Mouse (Mus musculus): ENCODE results near the gene Mvb12a. TPM values are rescaled to one million over a fixed set of nuclear protein-coding genes. Genes with fewer than 3 reads are reported as not detected.

Mvb12a gene
- not detected in 2 replicates for polyA plus RNA-seq (2012; ENCODE audit: insufficient read depth, insufficient read length, low replicate concordance, missing spikeins)

DNA sequence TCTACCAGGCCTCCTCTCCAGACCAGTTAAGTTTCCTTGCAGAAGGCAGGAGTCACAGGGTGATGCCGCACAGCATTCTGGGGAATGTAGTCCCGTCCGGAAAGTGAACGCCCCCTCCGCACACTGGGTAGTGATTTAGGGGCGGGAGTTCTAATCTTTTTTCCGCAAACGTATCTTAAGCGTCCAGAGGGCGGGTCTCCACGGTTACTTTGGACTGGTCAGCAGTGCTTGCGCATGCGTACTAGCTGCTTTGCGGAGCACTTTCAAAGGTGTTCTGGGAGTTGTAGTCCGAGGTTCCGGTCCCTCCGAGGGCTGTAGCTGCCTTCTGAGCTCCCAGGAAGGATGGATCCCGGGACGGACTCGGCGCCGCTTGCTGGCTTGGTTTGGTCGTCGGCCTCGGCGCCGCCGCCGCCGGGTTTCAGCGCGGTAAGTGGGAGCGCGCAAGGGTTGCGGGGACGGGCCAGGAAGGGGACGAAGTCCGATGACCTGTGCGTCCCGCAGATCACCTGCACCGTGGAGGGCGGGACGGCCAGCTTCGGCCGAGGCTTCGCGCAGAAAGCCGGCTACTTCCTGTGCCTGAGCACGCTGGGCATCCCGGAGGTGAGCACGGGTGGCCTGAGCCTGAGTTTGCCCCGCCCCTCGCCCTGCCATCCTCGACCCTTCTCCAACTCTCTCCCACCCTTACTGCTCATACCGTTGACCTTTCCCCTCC lies at the start of gene Mvb12a:
Gene Mvb12a (plus strand): TSS at position 291 of the 712 bp plus-strand sequence.
- TF ChIP-seq POLR2A (IDR thresholded peaks at IDR 0.05; ENCODE audit: insufficient read depth, low read depth, low read length) (0 out of 2 replicates have a peak, but pooled peaks have one; percentile 23), CTCF (IDR thresholded peaks at IDR 0.05; ENCODE audit: insufficient read depth, low read depth, low read length) (no peak)
- Histone ChIP-seq H3K4me3 (ENCODE audit: insufficient read depth, low read depth, low read length) (peak within 1 kb of the TSS; percentile 85), H3K4me1 (ENCODE audit: control insufficient read depth, insufficient read depth, low read length) (peaks cover 10% of the 10 kb centered on the region), H3K27ac (ENCODE audit: insufficient read depth, low read depth, low read length) (0 out of 2 replicates have a peak within 1 kb of the TSS, but pooled peaks have one; percentile 23)
- under 1% methylated on average over 54 of the region's 55 CpGs for WGBS

- no peak overlapping the region for H3K27ac ChIP-seq (ENCODE audit: insufficient read depth, low read depth, low read length)
- peak; percentile 86 for TF ChIP-seq CTCF (IDR thresholded peaks at IDR 0.05; ENCODE audit: insufficient read depth, low read depth, low read length)
- TF ChIP-seq POLR2A (IDR thresholded peaks at IDR 0.05; ENCODE audit: insufficient read depth, low read depth, low read length): no peak
- peaks cover 28% of the 10 kb centered on the region for H3K4me1 ChIP-seq (ENCODE audit: control insufficient read depth, insufficient read depth, low read length)
- WGBS: 9% methylated on average over 16 of the region's 16 CpGs
- 0 out of 2 replicates have a peak overlapping the region, but pooled peaks have one; percentile 9 for H3K4me3 ChIP-seq (ENCODE audit: insufficient read depth, low read depth, low read length)
Measured at GRCm38 (mm10) chr8:71495039-71495438, 47.7 kb upstream of the Mvb12a start.

DNA sequence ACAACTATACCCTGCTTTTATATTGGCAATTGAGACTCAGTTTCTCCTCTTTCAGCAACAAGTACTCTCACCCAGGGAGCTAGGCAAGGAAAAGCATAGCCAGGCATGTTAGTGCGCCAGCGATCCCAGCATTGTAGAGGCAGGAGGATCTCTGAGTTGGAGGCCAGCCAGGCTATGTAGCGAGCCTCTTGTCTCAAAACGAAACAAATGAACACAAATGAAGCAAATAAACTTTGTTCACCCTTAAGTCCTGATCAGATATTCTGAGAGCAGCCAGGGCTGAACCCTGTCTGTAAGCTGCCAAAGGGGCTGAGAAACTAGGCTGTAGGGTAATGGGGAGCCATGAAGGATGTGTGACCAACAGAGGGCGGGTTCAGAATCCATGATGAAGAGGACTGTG lies 46.9 kb upstream of the Mvb12a start:
- peaks cover 28% of the 10 kb centered on the region for H3K4me1 ChIP-seq (ENCODE audit: control insufficient read depth, insufficient read depth, low read length)
- no peak overlapping the region for H3K4me3 ChIP-seq (ENCODE audit: insufficient read depth, low read depth, low read length)
- TF ChIP-seq CTCF (IDR thresholded peaks at IDR 0.05; ENCODE audit: insufficient read depth, low read depth, low read length) (no peak), POLR2A (IDR thresholded peaks at IDR 0.05; ENCODE audit: insufficient read depth, low read depth, low read length) (no peak)
- no peak overlapping the region for H3K27ac ChIP-seq (ENCODE audit: insufficient read depth, low read depth, low read length)
- WGBS: 66% methylated on average over 5 of the region's 5 CpGs

GRCm38 (mm10) chr8:71496481-71496880 lies 46.2 kb upstream of the Mvb12a start:
- no peak for TF ChIP-seq CTCF (IDR thresholded peaks at IDR 0.05; ENCODE audit: insufficient read depth, low read depth, low read length)
- TF ChIP-seq POLR2A (IDR thresholded peaks at IDR 0.05; ENCODE audit: insufficient read depth, low read depth, low read length): no peak
- no peak overlapping the region for H3K4me3 ChIP-seq (ENCODE audit: insufficient read depth, low read depth, low read length)
- peaks cover 28% of the 10 kb centered on the region for H3K4me1 ChIP-seq (ENCODE audit: control insufficient read depth, insufficient read depth, low read length)
- WGBS: 51% methylated on average over 11 of the region's 11 CpGs
- no peak overlapping the region for H3K27ac ChIP-seq (ENCODE audit: insufficient read depth, low read depth, low read length)

GRCm38 (mm10) chr8:71497077-71497645 lies 45.6 kb upstream of the Mvb12a start:
- peaks cover 28% of the 10 kb centered on the region for H3K4me1 ChIP-seq (ENCODE audit: control insufficient read depth, insufficient read depth, low read length)
- TF ChIP-seq POLR2A (IDR thresholded peaks at IDR 0.05; ENCODE audit: insufficient read depth, low read depth, low read length) (no peak), CTCF (IDR thresholded peaks at IDR 0.05; ENCODE audit: insufficient read depth, low read depth, low read length) (no peak)
- no peak overlapping the region for H3K27ac ChIP-seq (ENCODE audit: insufficient read depth, low read depth, low read length)
- no peak overlapping the region for H3K4me3 ChIP-seq (ENCODE audit: insufficient read depth, low read depth, low read length)
- 97% methylated on average over 1 of the region's 1 CpGs for WGBS

- H3K27ac ChIP-seq (ENCODE audit: insufficient read depth, low read depth, low read length): no peak overlapping the region
- peaks cover 28% of the 10 kb centered on the region for H3K4me1 ChIP-seq (ENCODE audit: control insufficient read depth, insufficient read depth, low read length)
- 37% methylated on average over 15 of the region's 15 CpGs for WGBS
- TF ChIP-seq CTCF (IDR thresholded peaks at IDR 0.05; ENCODE audit: insufficient read depth, low read depth, low read length): no peak
- TF ChIP-seq POLR2A (IDR thresholded peaks at IDR 0.05; ENCODE audit: insufficient read depth, low read depth, low read length): no peak
- no peak overlapping the region for H3K4me3 ChIP-seq (ENCODE audit: insufficient read depth, low read depth, low read length)
Measured at GRCm38 (mm10) chr8:71497881-71498501, 44.7 kb upstream of the Mvb12a start.

DNA sequence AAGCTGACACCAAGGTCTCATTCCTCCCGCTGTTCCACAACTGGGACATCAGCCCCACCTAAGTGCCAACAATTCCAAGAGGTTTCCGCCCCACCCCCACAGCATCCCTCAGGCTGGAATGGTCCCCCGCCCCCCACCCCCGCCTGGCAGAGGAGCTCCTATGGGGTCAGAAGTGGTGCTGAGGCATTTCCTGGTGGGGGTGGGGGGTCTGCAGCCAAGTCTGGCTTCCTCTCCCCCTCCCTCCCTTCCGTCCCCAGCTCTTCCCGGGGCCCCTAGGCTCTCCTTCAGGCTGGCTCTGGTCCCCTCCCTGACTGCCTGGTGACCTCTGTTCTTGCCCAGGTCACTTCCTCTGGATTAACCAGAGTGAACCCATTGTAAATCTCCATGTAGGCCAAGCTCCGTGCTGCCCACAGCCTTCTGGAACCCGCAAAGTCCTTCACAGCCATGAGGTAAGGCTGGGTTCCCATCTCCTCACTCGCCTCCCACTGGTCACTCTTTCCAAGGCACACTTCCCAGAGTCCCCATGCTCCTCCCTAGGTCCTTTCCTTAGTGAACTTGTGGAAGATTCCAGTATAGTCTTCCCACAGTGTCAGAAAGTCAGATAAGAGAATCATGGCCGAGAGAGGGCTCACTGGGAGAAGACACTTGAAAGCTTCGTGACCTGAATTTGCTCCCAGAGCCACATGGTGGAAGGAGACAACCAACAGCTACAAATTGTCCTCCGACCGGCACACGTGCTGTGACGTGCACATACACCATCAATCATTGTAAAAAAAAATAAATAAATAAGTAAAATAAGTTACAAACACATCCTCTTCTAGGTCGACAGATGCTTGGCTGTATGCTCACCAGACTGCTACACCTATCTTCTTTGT lies 43.7 kb upstream of the Mvb12a start:
- H3K4me3 ChIP-seq (ENCODE audit: insufficient read depth, low read depth, low read length): no peak overlapping the region
- peaks cover 28% of the 10 kb centered on the region for H3K4me1 ChIP-seq (ENCODE audit: control insufficient read depth, insufficient read depth, low read length)
- WGBS: 55% methylated on average over 16 of the region's 16 CpGs
- no peak overlapping the region for H3K27ac ChIP-seq (ENCODE audit: insufficient read depth, low read depth, low read length)
- TF ChIP-seq CTCF (IDR thresholded peaks at IDR 0.05; ENCODE audit: insufficient read depth, low read depth, low read length) (no peak), POLR2A (IDR thresholded peaks at IDR 0.05; ENCODE audit: insufficient read depth, low read depth, low read length) (no peak)

GRCm38 (mm10) chr8:71504349-71504748 lies 38.4 kb upstream of the Mvb12a start:
- TF ChIP-seq CTCF (IDR thresholded peaks at IDR 0.05; ENCODE audit: insufficient read depth, low read depth, low read length) (no peak), POLR2A (IDR thresholded peaks at IDR 0.05; ENCODE audit: insufficient read depth, low read depth, low read length) (no peak)
- Histone ChIP-seq H3K27ac (ENCODE audit: insufficient read depth, low read depth, low read length) (no peak overlapping the region), H3K4me3 (ENCODE audit: insufficient read depth, low read depth, low read length) (no peak overlapping the region), H3K4me1 (ENCODE audit: control insufficient read depth, insufficient read depth, low read length) (0 out of 2 replicates have a peak, but pooled peaks cover 5% of the 10 kb centered on the region)
- 89% methylated on average over 4 of the region's 4 CpGs for WGBS

Measured in olfactory bulb, adult 2 months (tissue).